In genomic region chr3:123448096-123448495, GRCm38 (mm10) we compare ENCODE assay signal across 8 mouse cellular contexts. TPM values are rescaled to one million over a fixed set of nuclear protein-coding genes. Genes with fewer than 3 reads are reported as not detected.
DNase-seq lines count a peak whose midpoint lies in the region; ATAC-seq and TF ChIP-seq lines count a peak whose summit lies in the region.

No protein-coding gene starts in this region.

- no peak overlapping the region for H3K9ac ChIP-seq in heart, postnatal 0 days (replicated peaks; ENCODE audit: low read depth, low read length)
- H3K9ac ChIP-seq in lung, embryonic 16.5 days (ENCODE audit: low read length) = no peak overlapping the region
- H3K9ac ChIP-seq in stomach, embryonic 15.5 days = no peak overlapping the region

- H3K27me3 ChIP-seq in heart, postnatal 0 days (ENCODE audit: control insufficient read depth, insufficient read depth, low read length) = peaks cover 15% of the 10 kb centered on the region
- peaks cover 9% of the 10 kb centered on the region for H3K27me3 ChIP-seq in lung, embryonic 16.5 days (ENCODE audit: control insufficient read depth, insufficient read depth, low read depth, low read length)
- H3K27me3 ChIP-seq in stomach, embryonic 15.5 days (replicated peaks) = peaks cover 16% of the 10 kb centered on the region

- peak overlapping the region; percentile 100 for H3K4me2 ChIP-seq in heart, postnatal 0 days (ENCODE audit: low read depth, low read length)
- H3K4me2 ChIP-seq in lung, embryonic 16.5 days (ENCODE audit: low read depth, low read length) = peak overlapping the region; percentile 99
- peak overlapping the region; percentile 100 for H3K4me2 ChIP-seq in stomach, embryonic 15.5 days

- no peak for ATAC-seq in heart, postnatal 0 days (ENCODE audit: insufficient read depth, low read depth)
- no peak for ATAC-seq in lung, embryonic 16.5 days (ENCODE audit: low read depth)
- no peak for ATAC-seq in stomach, embryonic 15.5 days (ENCODE audit: insufficient read depth, low FRiP score, low read depth)

- TF ChIP-seq CTCF in heart, postnatal 0 days (IDR thresholded peaks at IDR 0.05; ENCODE audit: low read depth) = no peak

- H3K36me3 ChIP-seq in heart, postnatal 0 days (replicated peaks; ENCODE audit: control insufficient read depth, insufficient read depth, low read length) = no peaks in the 10 kb centered on the region
- H3K36me3 ChIP-seq in lung, embryonic 16.5 days (ENCODE audit: control insufficient read depth, insufficient read depth, low read length) = no peaks in the 10 kb centered on the region
- H3K36me3 ChIP-seq in stomach, embryonic 15.5 days = no peaks in the 10 kb centered on the region

- H3K27ac ChIP-seq in heart, postnatal 0 days (ENCODE audit: low read depth) = no peak overlapping the region
- H3K27ac ChIP-seq in lung, embryonic 16.5 days (ENCODE audit: low read length) = no peak overlapping the region
- no peak overlapping the region for H3K27ac ChIP-seq in stomach, embryonic 15.5 days

- H3K4me1 ChIP-seq in heart, postnatal 0 days (ENCODE audit: control insufficient read depth, insufficient read depth) = 0 out of 2 replicates have a peak, but pooled peaks cover 3% of the 10 kb centered on the region
- H3K4me1 ChIP-seq in lung, embryonic 16.5 days (replicated peaks; ENCODE audit: control insufficient read depth, insufficient read depth, low read length) = peaks cover 11% of the 10 kb centered on the region; the same call in 1 of the 2 replicates
- H3K4me1 ChIP-seq in stomach, embryonic 15.5 days = peaks cover 5% of the 10 kb centered on the region; the same call in 1 of the 2 replicates

- TF ChIP-seq EP300 in heart, postnatal 0 days (IDR thresholded peaks at IDR 0.05; ENCODE audit: low read depth) = no peak

- WGBS in heart, postnatal 0 days = 15% methylated on average over 10 of the region's 10 CpGs
- 6% methylated on average over 10 of the region's 10 CpGs for WGBS in lung, embryonic 16.5 days
- WGBS in stomach, embryonic 15.5 days = 9% methylated on average over 10 of the region's 10 CpGs

- peak overlapping the region; percentile 69; the same call in 1 of the 2 replicates for H3K4me3 ChIP-seq in heart, postnatal 0 days (ENCODE audit: low read depth, low read length)
- H3K4me3 ChIP-seq in lung, embryonic 16.5 days (ENCODE audit: low read length) = peak overlapping the region; percentile 73
- peak overlapping the region; percentile 0; the same call in 1 of the 2 replicates for H3K4me3 ChIP-seq in stomach, embryonic 15.5 days (replicated peaks)

- peak; percentile 32 to 34 for DNase-seq in B cell, adult 2 months
- DNase-seq in R1 (ENCODE audit: low read depth, low spot score) = peak; percentile 32
- no peak for DNase-seq in heart, postnatal 0 days (ENCODE audit: low spot score)
- DNase-seq in cerebellum, adult 9-11 months = no peak
- no peak for DNase-seq in cerebellum, postnatal 14 days
- no peak for DNase-seq in cerebellum, adult 11 months

- H3K9me3 ChIP-seq in heart, postnatal 0 days (replicated peaks; ENCODE audit: control insufficient read depth, low read length) = 0 out of 2 replicates have a peak, but pooled peaks cover 4% of the 10 kb centered on the region
- H3K9me3 ChIP-seq in lung, embryonic 16.5 days (ENCODE audit: control insufficient read depth, low read length) = no peaks in the 10 kb centered on the region
- H3K9me3 ChIP-seq in stomach, embryonic 15.5 days = no peaks in the 10 kb centered on the region

RNA-seq across cellular contexts. Expression of gene Prss12, which starts 1.4 kb away (rescaled TPM):
- 3.0 and 3.1 TPM in 2 replicates for total RNA-seq in heart, postnatal 0 days (2014; rRNA removed; ENCODE audit: low replicate concordance)
- polyA plus RNA-seq in heart, postnatal 0 days (2015; fragmentation: Nextera tagmentation; extraction: Ambion mirVana) = 2.5 and 2.7 TPM in 2 replicates
- polyA plus RNA-seq in lung, embryonic 16.5 days (2015; fragmentation: Nextera tagmentation; extraction: Ambion mirVana) = 18.1 and 19.3 TPM in 2 replicates
- 3.6 and 4.1 TPM in 2 replicates for polyA plus RNA-seq in stomach, embryonic 15.5 days (2015; fragmentation: Nextera tagmentation; extraction: Ambion mirVana)

Comparison
In these comparisons a context has a peak if more than half of its experiments do, and no peak if none do; other contexts are left out.
1. DNase-seq: peak in B cell, adult 2 months (2 of 2) and R1 (single experiment); none in heart, postnatal 0 days (single experiment), cerebellum, adult 9-11 months (single experiment), cerebellum, postnatal 14 days (0 of 2) and cerebellum, adult 11 months (single experiment).
2. H3K4me3 ChIP-seq: peak in every context shown above with its lines; median percentile 73 in lung, embryonic 16.5 days; 69 in heart, postnatal 0 days; 0 in stomach, embryonic 15.5 days.
3. Peak in every context shown above with its lines, with median percentiles within 50 percentile points of each other: H3K4me2 ChIP-seq.